Mouse (Mus musculus) right cerebral cortex, postnatal 10 days (tissue): ENCODE measurements around the gene Gdf15.

Experiments
- DNase-seq, 2 experiments: peaks; one replicate each; pipeline ENCODE4 v3.0.0; 2021; ENCODE audit warnings: low spot score in 2 of 2

Gdf15 gene

DNA sequence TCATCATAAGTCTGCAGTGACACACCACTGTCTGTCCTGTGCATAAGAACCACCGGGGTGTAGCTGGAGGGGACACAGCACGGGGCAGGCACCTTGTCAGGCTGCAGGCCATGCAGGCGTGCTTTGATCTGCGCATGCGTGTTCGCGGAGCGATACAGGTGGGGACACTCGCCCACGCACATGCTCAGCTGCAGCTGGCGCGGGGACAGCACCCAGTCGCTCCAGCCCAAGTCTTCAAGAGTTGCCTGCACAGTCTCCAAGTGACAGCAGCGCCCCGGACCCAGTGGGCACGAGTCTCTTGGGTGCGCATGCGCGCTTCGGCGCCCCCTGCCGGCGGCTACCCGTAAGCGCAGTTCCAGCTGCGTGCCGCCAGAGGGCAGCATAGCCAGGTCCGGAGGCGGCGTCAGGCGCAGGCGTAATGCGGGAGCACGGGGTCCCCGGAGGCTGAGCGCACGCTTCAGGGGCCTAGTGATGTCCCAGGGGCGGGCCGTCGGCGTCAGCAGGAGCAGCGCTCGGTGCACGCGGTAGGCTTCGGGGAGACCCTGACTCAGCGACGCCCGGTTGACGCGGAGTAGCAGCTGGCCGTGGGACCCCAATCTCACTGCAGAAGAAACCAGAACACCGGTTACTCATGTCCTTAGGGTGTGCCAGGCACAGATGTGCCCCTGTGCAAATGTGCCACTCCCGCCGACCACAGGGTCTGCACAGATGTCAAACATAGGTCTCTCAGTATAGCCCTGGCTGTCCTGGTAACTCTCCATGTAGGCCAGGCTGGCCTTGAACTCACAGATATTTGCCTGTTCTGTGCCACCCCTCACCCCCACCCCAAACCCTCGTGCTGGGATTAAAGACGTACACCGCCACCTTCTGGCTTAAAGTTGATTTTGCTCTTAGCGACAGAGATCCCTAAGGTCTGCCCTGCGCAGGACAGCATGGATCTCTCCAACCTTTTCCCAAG lies 2.4 kb downstream of the Gdf15 start:
- DNase-seq, result peak; percentile 89 to 90

DNA sequence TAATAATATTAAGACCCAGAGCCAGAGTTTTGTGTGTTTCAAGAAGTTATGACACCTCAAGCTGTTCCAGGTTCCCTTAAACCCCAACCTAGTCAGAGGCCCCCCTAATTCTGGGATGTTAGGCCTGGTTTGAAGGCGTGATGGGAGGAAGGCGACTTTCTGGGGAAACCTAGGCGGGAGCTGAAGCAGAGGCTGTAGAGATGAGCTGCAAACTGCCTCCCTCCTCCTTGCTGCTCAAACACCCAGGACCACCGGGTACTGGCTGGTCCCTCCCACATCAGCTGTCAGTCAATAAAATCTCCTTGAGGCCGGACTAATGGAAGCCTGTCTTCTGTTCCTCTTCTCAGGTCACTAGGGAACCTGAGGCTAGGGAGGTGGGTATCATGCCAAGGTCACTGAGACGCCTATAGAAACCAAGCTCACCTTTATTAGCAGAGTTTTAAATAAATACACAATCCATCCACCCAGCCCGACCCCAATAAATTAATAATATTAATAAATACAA lies 3.2 kb downstream of the Gdf15 start:
- no peak for DNase-seq

DNA sequence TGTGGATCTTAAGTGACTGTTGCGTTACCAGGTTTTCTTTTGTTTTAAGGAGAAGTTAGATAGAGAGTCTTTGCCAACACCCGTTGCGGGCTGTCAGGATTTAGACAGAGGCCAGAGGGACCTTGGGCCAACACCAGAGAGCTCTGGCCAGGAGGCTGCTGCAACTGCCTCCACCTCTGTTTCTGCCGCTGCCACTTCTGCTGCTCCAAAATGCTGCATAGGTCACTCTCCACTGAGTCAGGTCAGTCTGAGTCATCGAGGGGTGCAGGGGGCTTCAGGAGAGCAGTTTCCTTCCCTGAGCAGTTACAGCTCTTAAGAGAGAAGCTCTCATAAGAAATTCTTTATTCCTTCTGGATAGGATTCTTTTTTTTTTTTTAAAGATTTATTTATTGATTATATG lies 5.2 kb downstream of the Gdf15 start:
- no peak for DNase-seq

DNA sequence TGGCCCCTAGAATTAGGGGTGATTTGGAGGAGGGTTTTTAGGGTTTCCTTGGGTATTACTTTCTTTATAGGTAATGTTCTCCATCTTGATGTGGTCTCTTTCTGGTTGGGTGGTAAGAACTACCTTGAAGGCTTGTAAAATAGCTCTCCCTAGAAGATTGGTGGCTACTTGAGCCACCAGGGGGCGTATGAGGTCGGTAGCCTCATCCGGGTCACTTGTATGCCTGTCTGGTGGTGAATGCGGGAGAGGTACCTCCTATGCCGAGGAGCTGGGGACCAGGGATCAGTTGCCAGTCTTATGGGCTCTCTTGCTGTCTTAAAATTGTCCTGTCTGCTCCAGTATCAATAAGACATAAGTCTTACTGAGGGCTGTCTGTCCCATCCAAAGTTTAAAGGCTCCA lies 7.2 kb downstream of the Gdf15 start:
- DNase-seq, result no peak

DNA sequence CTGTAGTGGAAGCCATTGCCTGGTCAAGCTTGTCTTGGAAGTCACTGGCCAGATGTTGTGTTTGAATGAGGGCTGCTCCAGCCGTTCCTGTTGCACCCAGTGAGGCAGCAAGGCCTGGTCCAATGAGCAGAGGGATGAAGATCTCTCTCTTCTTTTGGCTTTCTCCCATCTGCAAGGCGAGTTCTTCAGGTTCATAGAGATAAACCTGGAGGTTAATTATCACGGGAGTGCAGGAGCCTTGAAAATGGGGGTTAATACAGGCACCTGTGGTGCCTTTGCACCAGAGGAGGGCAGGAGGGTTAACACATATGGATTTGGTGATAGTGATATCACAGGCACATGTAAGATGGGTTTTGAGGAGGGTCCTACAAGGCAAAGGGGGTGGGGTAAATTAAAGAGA lies 10.0 kb downstream of the Gdf15 start:
- no peak for DNase-seq

DNA sequence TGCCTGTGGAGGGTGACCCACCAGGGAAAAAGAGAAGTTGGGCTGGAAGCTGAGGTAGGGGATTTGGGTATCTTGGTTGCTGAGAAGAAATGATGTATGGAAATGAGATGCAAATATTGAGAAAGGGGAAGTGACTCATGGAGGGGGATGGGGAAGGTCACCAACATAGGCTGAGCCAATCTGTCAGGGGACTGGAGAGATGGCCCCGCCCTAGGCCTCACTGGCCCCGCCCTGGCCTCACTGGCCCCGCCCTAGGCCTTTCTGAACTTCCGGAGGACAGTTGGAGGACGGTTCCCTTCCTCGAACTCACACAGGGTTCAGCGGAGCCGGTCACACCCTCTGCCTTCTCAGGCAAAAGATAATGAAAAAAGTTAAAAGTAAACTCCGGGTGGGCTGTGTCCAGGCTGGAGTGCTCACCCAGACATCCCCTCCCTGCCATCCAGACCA lies 13.3 kb downstream of the Gdf15 start:
- DNase-seq, result peak in 1 of 2 experiments; percentile 56

DNA sequence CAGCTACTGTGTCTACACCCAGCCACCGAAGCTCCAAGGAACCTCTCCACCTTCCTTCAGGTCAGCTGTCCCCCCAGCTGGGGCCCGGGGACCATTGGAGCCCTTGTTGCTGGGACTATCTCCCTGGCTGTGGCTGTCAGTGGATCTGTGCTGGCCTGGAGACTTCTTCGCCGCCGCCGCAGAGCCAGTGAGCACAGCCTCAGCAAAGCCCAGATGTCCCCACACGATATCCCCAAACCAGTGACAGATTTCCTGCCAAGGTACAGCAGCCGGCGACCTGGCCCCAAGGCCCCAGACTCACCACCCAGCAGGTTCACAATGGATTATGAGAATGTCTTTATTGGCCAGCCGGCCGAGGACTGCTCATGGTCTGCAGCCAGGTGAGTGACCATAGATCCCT lies 14.3 kb downstream of the Gdf15 start:
- DNase-seq, result no peak

DNA sequence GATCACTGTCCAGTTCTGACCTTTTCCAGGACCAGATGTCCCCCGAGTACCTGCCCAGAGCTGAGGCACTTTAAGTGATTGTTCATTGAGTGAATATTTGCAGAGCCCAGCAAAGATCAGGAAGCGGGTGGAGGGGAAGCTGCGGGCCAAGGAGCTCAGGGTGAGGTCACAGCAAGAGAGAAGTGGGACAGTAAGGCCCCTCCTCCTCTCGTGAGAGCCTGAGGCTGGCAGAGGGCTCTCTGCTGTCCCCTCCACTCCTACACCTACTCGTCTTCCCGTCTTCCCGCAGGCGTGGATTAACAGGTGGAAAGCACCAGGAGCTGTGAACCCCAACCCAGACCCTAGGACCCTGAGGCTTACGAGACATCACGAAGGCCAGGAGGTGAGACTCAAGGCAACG lies 15.6 kb downstream of the Gdf15 start:
- peak in 1 of 2 experiments; percentile 34 for DNase-seq

DNA sequence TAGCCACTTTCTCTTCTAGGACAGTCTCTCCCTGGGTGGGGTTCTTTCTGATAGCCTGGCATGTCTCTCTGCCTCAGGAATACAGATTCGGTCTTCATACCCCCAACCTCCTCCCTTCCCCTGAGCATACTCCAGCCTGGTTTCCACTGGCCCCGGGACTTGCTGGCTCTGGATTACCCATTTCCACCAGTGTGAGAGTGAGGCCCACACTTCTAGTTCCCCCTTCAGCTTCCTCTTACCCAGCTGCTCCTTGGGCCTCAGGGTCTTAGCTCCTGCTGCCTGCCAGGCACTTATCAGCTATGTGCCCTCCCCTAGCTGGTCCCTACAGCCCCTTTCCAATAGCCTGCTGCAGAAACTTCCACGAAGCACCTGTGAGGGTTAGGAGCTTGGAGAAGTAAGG lies 16.4 kb downstream of the Gdf15 start, which contains the start of gene Lrrc25:
Lrrc25 (plus strand) TSS at position 262 of the 400 bp plus-strand sequence.
- peak in 1 of 2 experiments; percentile 37 for DNase-seq

DNA sequence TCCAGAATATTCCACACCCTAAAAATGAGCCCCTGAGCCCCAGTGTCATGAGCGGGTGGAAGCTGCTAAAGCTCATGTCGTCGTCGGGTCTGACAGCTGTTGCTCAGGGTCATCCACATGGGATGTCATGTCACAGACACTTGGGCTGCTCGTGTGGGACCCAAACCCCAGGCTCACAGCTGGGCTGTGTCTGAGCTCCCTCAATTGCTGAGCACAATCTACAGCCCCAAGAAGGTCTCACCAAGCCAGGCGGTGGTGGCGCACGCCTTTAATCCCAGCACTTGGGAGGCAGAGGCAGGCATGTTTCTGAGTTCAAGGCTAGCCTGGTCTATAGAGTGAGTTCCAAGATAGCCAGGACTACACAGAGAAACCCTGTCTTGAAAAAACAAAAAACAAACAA lies 17.0 kb downstream of the Gdf15 start:
- DNase-seq, result no peak

DNA sequence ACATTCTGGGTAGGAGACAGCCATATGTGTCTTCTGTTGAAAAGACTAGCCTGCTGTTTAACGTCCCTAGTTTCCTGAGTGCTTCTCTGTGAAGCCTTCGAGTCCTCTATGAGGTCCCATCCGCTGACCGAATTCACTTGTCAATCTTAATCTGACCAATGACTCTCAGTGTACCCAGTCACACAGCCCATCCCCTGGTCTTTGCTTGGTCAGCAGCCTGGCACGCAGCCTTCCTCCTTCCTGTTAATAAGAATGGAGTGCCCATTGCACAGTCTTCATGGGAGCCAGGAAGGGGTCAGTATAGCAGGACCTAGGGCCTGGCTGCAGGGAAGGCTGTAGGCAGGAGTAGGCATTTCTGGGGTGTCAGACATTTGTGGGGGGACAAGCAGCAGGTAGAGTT lies 17.8 kb downstream of the Gdf15 start:
- peak in 1 of 2 experiments; percentile 28 for DNase-seq

DNA sequence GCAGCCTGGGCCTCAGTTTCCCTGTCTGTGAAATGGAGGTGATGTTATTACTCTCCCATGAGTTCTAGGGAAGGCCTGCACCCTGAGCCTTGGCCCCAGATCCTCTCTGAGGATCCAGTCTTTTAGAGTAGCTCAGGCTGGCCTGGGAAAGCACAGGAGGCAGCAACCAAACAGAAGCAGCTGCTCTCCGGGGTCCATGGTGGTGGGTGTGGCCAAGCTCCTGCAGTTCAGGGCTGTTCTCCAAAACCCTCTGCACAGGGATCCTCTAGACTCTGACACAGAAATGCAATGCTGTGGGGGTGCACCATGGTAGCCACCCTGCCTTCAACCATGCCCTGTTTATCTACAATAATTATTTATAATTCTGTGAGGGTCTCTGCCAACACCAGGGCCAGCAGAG lies 18.5 kb downstream of the Gdf15 start:
- DNase-seq, result peak in 1 of 2 experiments; percentile 25

DNA sequence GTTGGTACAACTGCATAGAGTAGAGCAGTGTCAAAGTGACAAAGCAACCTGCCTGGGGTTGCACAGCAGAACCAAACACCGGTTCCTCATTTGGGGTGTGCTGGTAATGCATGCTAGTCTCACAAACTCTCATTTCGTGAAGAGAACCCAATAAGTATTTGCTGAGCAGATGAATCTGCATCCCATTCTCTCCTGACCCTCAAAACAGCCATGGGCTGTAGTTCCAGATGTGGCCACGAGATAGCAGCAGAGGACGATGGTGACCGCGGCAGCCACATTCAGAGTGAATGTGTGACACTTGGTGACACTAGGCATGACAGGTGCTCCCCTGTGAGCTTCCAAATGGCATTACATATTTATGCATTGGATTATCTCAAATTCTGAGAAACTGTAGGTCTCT lies 20.4 kb downstream of the Gdf15 start:
- peak; percentile 87 to 88 for DNase-seq

DNA sequence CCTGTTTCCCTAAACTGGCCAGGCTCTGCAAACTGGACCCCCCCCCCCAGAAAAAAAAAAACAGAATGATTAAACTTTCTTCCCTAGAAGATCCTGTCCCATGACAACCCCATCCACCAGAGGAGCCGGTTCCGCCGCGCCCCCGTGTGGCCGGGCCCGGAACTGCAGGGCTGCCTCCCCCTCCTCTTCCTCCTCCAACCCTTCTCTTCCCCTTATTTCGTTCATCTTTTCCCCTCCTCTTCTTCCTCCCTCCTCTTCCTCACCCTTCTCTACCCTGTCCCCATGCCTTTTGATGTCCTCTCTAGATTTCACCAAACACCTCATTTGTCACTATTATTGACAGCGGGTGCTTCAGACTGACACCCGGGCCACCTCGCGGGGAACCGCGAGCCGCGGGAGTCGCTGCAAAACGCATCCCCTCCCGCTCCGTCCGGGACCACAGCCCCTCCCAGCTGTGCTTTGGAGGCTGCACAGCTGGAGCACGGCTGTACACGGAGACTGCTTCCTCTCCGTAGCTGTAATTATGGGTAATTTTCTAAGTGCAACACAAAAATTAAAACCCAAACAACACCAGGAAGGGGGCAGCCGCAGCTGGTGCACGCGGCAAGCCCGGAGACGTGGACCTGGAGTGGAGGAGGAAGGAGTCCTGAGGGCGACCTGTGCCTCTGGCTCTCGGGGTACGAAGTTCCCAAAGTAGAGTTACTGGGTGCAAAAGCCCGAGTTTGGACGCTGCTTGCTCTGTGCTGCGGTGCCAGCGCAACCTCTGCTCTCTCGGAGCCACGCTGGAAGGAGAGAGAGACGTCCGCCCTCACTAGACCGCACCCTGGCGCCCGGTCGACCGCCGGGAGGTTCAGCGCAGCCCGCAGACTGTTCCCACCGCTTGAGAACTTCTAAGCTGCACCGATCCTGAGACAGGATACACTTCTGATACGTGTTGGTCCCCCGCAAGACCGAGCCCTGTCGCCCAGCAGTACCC lies 21.2 kb downstream of the Gdf15 start:
- DNase-seq, result peak in 1 of 2 experiments; percentile 79

DNA sequence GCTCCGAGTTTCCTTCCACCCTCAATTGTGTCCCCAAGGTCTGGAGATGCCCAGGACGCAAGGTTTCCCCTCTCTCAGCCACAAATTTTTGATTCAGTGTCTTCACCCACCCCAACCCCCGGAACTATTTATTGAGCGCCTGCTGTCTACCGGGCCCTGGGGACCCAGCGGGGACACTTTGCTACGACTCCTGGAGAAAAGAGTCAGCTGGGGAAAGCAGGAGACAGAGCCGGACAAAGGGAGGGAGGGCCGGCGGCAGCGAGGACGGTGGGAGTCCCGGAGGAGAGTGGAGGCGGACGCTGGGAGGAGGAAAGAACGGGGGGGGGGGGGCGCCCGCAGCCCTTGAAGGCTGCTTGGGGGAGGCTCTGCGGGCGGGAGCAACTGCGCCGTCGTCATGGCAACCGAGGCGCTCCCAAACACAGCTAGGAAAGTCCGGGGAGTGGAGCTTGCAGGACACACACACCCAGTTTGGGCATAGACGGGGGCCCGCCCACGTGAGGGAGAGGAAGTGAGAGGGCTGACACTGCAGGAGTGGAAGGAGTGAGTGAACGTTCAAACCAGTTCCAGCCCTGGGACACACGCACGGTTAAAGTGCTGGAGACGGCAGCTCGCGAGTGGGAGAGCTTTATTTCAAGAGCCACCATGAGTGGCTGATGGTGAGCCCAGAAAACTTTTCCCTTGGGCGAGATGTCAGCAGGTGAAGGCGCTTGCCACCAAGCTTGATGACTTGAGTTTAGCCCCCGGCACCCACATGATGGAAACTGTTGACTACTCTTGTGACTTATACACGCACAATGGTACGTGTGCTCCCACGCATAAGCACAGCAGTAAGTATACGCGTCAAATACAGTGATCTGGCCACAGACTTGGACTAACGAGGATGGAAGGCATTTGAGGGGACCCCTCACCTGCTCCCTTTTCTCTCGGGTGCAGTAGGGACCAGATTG lies 22.1 kb downstream of the Gdf15 start:
- DNase-seq, result peak; percentile 93 to 95

DNA sequence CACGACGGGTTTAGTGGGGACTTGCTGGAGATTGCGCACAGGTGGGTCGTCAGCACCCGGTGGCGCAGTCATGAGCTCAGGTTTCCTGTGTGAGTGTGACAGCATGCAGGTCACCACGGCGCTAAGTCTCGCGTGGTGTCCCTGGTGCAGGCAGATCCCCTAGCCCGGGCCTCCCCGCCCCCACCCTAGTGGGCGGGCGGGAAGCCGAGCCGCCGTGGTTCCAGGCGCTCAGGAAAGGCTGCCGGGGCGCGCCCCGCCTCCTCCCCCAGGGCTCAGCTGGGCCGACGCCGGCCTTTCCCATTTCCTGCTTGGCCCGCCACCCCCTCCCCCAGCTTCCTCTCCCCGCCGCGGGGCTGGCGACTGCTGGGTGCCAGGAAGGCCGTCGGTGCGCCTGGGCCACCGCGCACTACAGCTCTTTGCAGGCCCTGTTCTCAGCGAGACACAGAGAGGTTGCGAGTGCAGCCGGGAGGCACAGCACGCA lies 22.8 kb downstream of the Gdf15 start:
- DNase-seq, result peak; percentile 86 to 90

DNA sequence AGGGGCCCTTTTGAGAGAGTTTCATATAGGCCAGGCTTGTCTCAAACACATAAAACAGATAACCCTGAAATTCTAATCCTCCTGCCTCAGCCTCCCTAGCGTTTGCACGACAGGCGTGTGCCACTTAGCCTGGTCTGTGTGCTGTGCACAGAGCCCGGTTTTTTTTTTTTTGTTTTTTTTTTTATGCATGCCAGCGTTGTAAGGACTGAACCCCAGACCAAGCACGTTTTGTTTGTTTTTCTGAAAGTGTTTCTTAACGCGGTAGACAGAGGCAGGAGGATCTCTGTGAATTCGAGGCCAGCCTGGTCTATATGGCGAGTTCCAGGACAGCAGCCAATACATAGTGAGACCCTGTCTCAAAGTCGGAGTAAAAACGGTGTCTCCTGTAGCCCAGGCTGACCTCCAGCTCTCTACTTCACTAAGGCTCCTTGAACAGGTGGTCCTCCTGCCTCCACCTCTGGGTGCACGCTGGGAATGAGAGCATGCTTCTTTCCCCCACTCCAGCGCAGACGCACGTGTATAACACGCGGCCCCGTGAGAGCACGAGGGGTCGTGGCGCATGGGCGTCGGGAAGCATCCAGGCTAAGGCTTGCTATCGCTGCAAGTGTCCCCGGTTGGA lies 23.4 kb downstream of the Gdf15 start, which contains the start of gene Ssbp4:
Ssbp4 (minus strand) TSS at position 124 of the 619 bp plus-strand sequence.
- DNase-seq, result no peak

DNA sequence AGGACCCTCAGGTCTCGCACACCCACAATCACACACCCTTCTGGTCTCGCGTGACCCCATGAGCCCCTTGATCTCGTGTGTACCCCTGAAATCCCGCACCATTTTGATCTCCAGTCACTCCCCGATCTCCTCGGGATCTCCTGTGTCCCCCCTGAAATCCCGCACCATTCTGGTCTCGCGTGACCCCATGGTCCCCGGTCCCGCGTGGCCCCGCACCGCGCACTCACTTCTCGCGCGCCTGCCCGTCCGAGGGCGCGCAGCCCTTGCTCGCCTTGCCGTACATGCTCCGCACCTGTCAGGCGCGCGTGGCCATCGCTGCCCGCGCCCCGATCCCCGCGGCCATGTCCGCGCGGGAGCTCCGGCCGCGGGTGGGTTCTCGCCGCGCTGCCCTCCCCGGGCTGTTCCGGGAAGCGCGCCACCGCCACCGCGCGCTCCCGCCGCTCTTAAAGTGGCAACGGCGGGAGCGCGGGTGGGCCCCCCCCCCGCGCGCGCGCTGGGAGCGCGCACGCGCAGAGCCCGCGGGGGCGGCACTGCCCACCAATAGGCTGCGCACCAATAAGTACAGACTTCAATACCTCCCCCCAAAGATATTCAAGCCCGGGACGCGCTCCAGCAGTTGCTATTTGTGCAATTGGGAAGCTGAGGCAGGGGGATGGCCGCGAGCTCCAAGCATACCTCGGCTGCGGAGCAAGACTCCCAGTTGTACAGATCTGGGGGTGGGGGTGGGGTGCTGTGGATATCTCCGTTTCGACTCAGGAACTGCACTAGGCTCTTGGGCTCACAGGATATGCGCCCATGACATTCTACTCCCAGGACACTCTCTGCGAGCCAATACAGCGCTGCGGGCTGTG lies 24.1 kb downstream of the Gdf15 start:
- DNase-seq, result peak; percentile 76 to 77

DNA sequence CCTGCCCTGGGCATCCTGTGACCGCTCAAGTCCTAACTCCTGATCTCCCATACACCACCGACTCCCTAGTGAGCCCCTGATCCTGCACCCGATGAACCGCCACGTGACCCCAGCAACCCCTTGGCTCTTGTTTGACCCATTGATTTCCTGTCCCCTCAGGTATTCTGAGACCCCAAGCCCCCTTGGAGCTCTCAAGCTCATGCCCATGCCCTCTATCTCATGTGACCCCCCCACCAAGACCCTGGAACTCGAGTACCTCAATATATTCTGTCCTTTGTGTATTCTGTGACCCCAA lies 24.7 kb downstream of the Gdf15 start:
- DNase-seq, result peak in 1 of 2 experiments; percentile 50
